Mouse (Mus musculus) kidney, adult 2 months (tissue): ENCODE results near the gene Trpc4ap.

Experiments
- CTCF ChIP-seq: fragments of 200-500 bp; conservative IDR thresholded peaks from 2 replicates; pipeline ENCODE4 v1.5.1; 2011; ENCODE audit warnings: low read depth, mild to moderate bottlenecking, control low read depth, low read length, moderate library complexity, mixed read lengths; ENCODE audit not compliant: insufficient read depth, insufficient read length
- POLR2A ChIP-seq: fragments of 200-500 bp; IDR thresholded peaks from one replicate; pipeline ENCODE4 v1.6.1; 2011; ENCODE audit warnings: low read depth, low read length, control low read depth

DNA sequence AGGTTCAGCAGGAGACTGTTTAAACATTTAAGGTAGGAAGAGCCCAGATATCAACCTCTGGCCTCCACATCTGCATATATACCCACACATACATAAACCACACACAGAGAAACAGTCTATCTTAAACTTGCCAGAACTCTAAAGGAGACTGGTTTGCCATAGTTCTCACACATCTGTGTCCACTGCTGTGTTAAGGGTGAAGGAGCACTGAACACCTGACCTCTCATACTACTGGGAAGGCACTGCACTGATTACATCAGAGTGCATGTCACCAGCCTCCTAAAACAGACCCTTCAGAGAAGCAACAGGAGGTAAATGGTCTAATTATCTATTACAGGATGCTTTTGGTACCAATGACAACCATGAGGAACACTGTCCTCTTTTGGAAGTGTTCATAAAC is 55.3 kb downstream of the Trpc4ap start:
- TF ChIP-seq POLR2A, result no peak
- no peak for TF ChIP-seq CTCF
